Mouse (Mus musculus): ENCODE data around the gene Antxr2.

- TF ChIP-seq CTCF (conservative IDR thresholded peaks at IDR 0.05; ENCODE audit: insufficient read depth, insufficient read length, low read depth, low read length), result no peak
- TF ChIP-seq POLR2A (IDR thresholded peaks at IDR 0.05; ENCODE audit: low read depth, low read length), result no peak
Measured at GRCm38 (mm10) chr5:97983375-97983774, 47.5 kb downstream of the Antxr2 start.

All from kidney, adult 2 months (tissue).